Mouse (Mus musculus) thymus, adult 2 months (tissue): ENCODE results near the gene Cxcr5.

Source experiments
- CTCF ChIP-seq: fragments of 200-500 bp; IDR thresholded peaks from 2 replicates; pipeline ENCODE4 v1.5.1; 2012; ENCODE audit warnings: mild to moderate bottlenecking, control low read depth, low read length, moderate library complexity, borderline replicate concordance; ENCODE audit not compliant: control insufficient read depth, poor library complexity, insufficient read depth; ENCODE audit errors: extremely low read depth
- POLR2A ChIP-seq: fragments of 200-500 bp; IDR thresholded peaks from 2 replicates; pipeline ENCODE4 v1.6.1; 2012; ENCODE audit warnings: mild to moderate bottlenecking, low read length, control low read depth, moderate library complexity; ENCODE audit not compliant: control insufficient read depth, poor library complexity, insufficient read depth; ENCODE audit errors: extremely low read depth

GRCm38 (mm10) chr9:44507345-44507744 is 54.3 kb downstream of the Cxcr5 start:
- TF ChIP-seq POLR2A = no peak
- TF ChIP-seq CTCF = no peak
